Mouse (Mus musculus) frontal cortex, adult (tissue): ENCODE results near the gene Gm11555.
"Not testable (repeated sequence)": the region's sequence is repeated elsewhere in the genome, so short reads cannot be mapped to it uniquely, and the experiment has no call there.

Experiments used
- ATAC-seq: cut with Nextera tagmentation; 2 replicates; pipeline ENCODE4 v1.9.2; 2017; ENCODE audit warnings: mild to moderate bottlenecking, moderate library complexity, mixed read lengths; ENCODE audit not compliant: low TSS enrichment

Gene Gm11555

GRCm38 (mm10) chr11:99603208-99603607, 46.8 kb downstream of the Gm11555 start, which contains the start of gene Gm11938:
Gm11938 (minus strand) TSS chr11:99603308.
- ATAC-seq = not testable (repeated sequence)
